Comparison of ENCODE assay signal across 18 mouse cellular contexts in the genomic region with DNA sequence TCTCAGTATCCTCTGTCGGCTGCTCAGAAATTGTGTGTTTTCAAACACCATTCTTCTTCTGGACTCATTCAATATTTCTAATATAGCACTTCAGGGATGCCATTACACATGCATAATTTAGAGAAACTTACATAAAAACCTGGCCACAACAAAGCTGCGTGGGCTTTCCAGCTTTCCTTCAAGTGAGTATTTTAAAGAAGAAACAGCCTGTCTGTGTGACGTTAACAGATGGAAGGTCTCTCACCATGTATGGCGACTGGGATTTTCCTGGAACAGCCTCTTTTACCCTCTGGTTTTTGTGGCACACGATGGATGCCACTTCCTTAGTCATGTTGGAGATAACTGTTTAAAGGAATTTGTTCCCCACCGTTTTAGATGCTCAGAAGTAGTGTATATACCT.
DNase-seq lines count a peak whose midpoint lies in the region; ATAC-seq and TF ChIP-seq lines count a peak whose summit lies in the region.
"Had no signal": no experiment of that assay in that cellular context is flagged by ENCODE, and none has a peak within 500 bp of the region (broad histone marks: within the 10 kb centered on the region; RNA-seq: fewer than 3 reads in every experiment).

No protein-coding gene starts in this region.

- H3K9me3 ChIP-seq in forebrain, postnatal 0 days (ENCODE audit: low read length) = no peaks in the 10 kb centered on the region
- H3K9me3 ChIP-seq: embryonic facial prominence, embryonic 10.5 days; hindbrain, embryonic 13.5 days; kidney, embryonic 15.5 days; limb, embryonic 15.5 days; liver, embryonic 15.5 days; midbrain, embryonic 12.5 days had no signal

- no peak overlapping the region for H3K27ac ChIP-seq in forebrain, postnatal 0 days (ENCODE audit: low read depth, low read length)
- H3K27ac ChIP-seq: embryonic facial prominence, embryonic 10.5 days; hindbrain, embryonic 13.5 days; kidney, embryonic 15.5 days; limb, embryonic 15.5 days; liver, embryonic 15.5 days; midbrain, embryonic 12.5 days had no signal

- no peak overlapping the region for H3K4me3 ChIP-seq in forebrain, postnatal 0 days (ENCODE audit: low read depth, low read length)
- H3K4me3 ChIP-seq: embryonic facial prominence, embryonic 10.5 days; hindbrain, embryonic 13.5 days; kidney, embryonic 15.5 days; limb, embryonic 15.5 days; liver, embryonic 15.5 days; midbrain, embryonic 12.5 days had no signal

- 49% methylated on average over 6 of the region's 6 CpGs for WGBS in forebrain, postnatal 0 days

- DNase-seq in layer of hippocampus, adult 8-10 months (ENCODE audit: low spot score in 2 of 2) = peak; percentile 7 to 18
- no peak for DNase-seq in layer of hippocampus, adult 9-10 months (ENCODE audit: low spot score)
- peak; percentile 64 for DNase-seq in forebrain, postnatal 0 days
- peak; percentile 56 to 63 for DNase-seq in left cerebral cortex, adult 9 months (ENCODE audit: low spot score in 2 of 2)
- peak; percentile 32 for DNase-seq in right cerebral cortex, postnatal 25 days
- DNase-seq in thymus, adult 18-20 months = no peak
- DNase-seq: cerebellum, adult 8-10 months; heart, postnatal 14 days; thymus, postnatal 25 days had no signal

- no peaks in the 10 kb centered on the region for H3K27me3 ChIP-seq in forebrain, postnatal 0 days (ENCODE audit: insufficient read depth, low read length)
- H3K27me3 ChIP-seq: hindbrain, embryonic 13.5 days; kidney, embryonic 15.5 days; limb, embryonic 15.5 days; liver, embryonic 15.5 days; midbrain, embryonic 12.5 days had no signal

- no peaks in the 10 kb centered on the region for H3K36me3 ChIP-seq in forebrain, postnatal 0 days (ENCODE audit: insufficient read depth)
- H3K36me3 ChIP-seq: embryonic facial prominence, embryonic 10.5 days; hindbrain, embryonic 13.5 days; kidney, embryonic 15.5 days; limb, embryonic 15.5 days; liver, embryonic 15.5 days; midbrain, embryonic 12.5 days had no signal

- TF ChIP-seq CTCF in forebrain, postnatal 0 days (IDR thresholded peaks at IDR 0.05; ENCODE audit: low read depth) = no peak

- no peak overlapping the region for H3K4me2 ChIP-seq in forebrain, postnatal 0 days (ENCODE audit: low read depth)
- H3K4me2 ChIP-seq: heart, embryonic 11.5 days; hindbrain, embryonic 13.5 days; kidney, embryonic 15.5 days; limb, embryonic 15.5 days; liver, embryonic 15.5 days; midbrain, embryonic 12.5 days had no signal

- no peaks in the 10 kb centered on the region for H3K4me1 ChIP-seq in forebrain, postnatal 0 days (ENCODE audit: insufficient read depth)
- H3K4me1 ChIP-seq: embryonic facial prominence, embryonic 10.5 days; limb, embryonic 15.5 days; liver, embryonic 15.5 days; midbrain, embryonic 12.5 days had no signal

- ATAC-seq in forebrain, postnatal 0 days = peak; percentile 88
- no peak for ATAC-seq in megakaryocyte progenitor cell, adult 5-6 weeks (replicated peaks; ENCODE audit: poor library complexity)
- ATAC-seq: lung, postnatal 0 days had no signal

- H3K9ac ChIP-seq in forebrain, postnatal 0 days = no peak overlapping the region
- H3K9ac ChIP-seq: hindbrain, embryonic 13.5 days; kidney, embryonic 15.5 days; limb, embryonic 15.5 days; liver, embryonic 15.5 days; midbrain, embryonic 12.5 days had no signal

Comparison
In these comparisons a context has a peak if more than half of its experiments do, and no peak if none do; other contexts are left out.
1. DNase-seq: peak in layer of hippocampus, adult 8-10 months (2 of 2), forebrain, postnatal 0 days (single experiment), left cerebral cortex, adult 9 months (2 of 2) and right cerebral cortex, postnatal 25 days (single experiment); none in layer of hippocampus, adult 9-10 months (single experiment) and thymus, adult 18-20 months (0 of 2).